Mouse (Mus musculus) spleen, adult 2 months (tissue): ENCODE results near the gene Kcnd3.

Experiments
- CTCF ChIP-seq: fragments of 200-500 bp; IDR thresholded peaks from 2 replicates; pipeline ENCODE4 v1.5.1; 2011; ENCODE audit warnings: mild to moderate bottlenecking, inconsistent platforms; ENCODE audit not compliant: insufficient read depth, insufficient read length, insufficient replicate concordance; ENCODE audit errors: extremely low read depth
- POLR2A ChIP-seq: fragments of 200-500 bp; IDR thresholded peaks from 2 replicates; pipeline ENCODE4 v1.6.1; 2011; ENCODE audit warnings: low read depth, low read length, inconsistent platforms

- TF ChIP-seq POLR2A = no peak
- TF ChIP-seq CTCF = no peak
Measured at GRCm38 (mm10) chr3:105600483-105600882, 148.4 kb downstream of the Kcnd3 start.
